Mouse (Mus musculus): ENCODE results near the gene Tm7sf3. TPM values are rescaled to one million over a fixed set of nuclear protein-coding genes. Genes with fewer than 3 reads are reported as not detected.

Tm7sf3 gene
- polyA plus RNA-seq, 1 experiment from 2014 or later, result 58.7 TPM

DNA sequence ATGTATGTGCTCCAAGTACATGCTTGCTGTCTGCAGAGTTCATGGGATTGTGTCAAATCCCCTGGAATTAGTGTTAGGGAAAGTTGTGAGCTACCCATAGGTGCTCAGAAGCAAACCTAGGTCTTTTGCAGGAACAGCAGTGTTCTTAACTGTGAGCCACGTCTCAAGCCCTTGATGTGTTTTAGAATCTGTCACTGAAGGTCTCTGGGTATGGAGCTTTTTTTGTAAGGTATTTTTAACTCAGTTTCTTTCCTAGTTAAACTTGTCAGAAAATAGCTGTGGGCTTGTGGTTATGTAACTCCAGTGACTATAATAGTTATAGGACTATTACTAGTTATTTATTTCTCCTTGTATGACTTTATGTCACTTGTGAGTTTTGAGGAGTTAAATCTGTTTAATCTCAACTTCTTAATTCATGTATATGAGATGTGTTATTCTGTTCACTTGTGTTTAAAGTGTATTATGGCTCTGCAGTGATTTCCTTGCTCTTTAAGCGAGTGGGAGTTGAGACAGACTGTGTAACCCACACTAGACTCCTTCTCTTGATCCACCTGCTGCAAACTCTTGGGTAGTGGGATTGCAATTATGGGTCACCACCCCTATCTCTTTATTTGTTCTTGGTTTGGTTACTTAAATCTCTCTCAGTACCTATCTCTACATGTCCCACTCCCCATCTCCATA lies 59.1 kb downstream of the Tm7sf3 start:
- Histone ChIP-seq H3K4me1 (replicated peaks; ENCODE audit: control insufficient read depth, insufficient read depth, low read length) (no peaks in the 10 kb centered on the region; the same call in 1 of the 2 replicates), H3K9me3 (ENCODE audit: control insufficient read depth) (no peaks in the 10 kb centered on the region)
- no peak for TF ChIP-seq CTCF (IDR thresholded peaks at IDR 0.05; ENCODE audit: low read depth)

DNA sequence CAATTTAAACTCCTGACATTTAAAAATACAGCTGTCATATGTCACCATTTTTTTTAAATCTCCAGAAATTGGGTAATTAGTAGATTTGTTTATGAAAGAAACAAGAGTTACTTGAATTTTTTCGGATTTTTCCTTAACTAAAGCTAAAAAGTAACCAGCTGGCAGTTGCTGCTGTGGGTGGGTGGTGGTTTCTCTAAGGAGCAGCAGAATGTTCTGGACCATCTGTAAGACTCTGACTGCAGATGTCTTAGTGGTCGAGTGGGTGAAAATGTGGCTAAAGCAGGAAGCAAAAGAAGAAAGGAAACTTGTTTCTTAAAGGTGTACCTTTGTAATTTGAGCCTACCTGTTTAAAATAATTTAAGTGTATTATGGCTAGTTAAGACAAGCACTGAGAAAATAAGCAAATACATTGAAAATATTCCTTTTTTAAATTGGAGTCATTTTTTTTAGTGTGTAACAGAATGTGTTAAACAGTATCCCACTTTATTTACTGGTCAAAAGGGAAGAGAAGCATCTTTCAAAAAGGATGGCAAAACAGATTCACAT lies 62.2 kb downstream of the Tm7sf3 start:
- no peak overlapping the region for H3K4me2 ChIP-seq (replicated peaks; ENCODE audit: low read depth)
- no peaks in the 10 kb centered on the region; the same call in 1 of the 2 replicates for H3K4me1 ChIP-seq (replicated peaks; ENCODE audit: control insufficient read depth, insufficient read depth, low read length)
- no peak overlapping the region for H3K4me3 ChIP-seq (ENCODE audit: low read depth, low read length)
- ATAC-seq, result no peak
- H3K36me3 ChIP-seq (ENCODE audit: control insufficient read depth, insufficient read depth), result 0 out of 2 replicates have a peak, but pooled peaks cover 4% of the 10 kb centered on the region
- H3K9ac ChIP-seq (ENCODE audit: low read depth, low read length), result no peak overlapping the region
- H3K27me3 ChIP-seq (replicated peaks; ENCODE audit: control insufficient read depth, insufficient read depth, low read length), result no peaks in the 10 kb centered on the region
- no peak for TF ChIP-seq CTCF (IDR thresholded peaks at IDR 0.05; ENCODE audit: low read depth)
- no peak overlapping the region for H3K27ac ChIP-seq (ENCODE audit: low read depth, low read length)
- WGBS, result 21% methylated on average over 2 of the region's 2 CpGs
- no peaks in the 10 kb centered on the region for H3K9me3 ChIP-seq (ENCODE audit: control insufficient read depth)

More for the DNA sequence above, 59.1 kb downstream of the Tm7sf3 start:
- WGBS, result 73% methylated on average over 2 of the region's 2 CpGs
- no peak for ATAC-seq
- Histone ChIP-seq H3K27ac (ENCODE audit: low read depth, low read length) (no peak overlapping the region), H3K9ac (ENCODE audit: low read depth, low read length) (no peak overlapping the region), H3K4me3 (ENCODE audit: low read depth, low read length) (no peak overlapping the region), H3K36me3 (ENCODE audit: control insufficient read depth, insufficient read depth) (peaks cover 30% of the 10 kb centered on the region), H3K27me3 (replicated peaks; ENCODE audit: control insufficient read depth, insufficient read depth, low read length) (no peaks in the 10 kb centered on the region), H3K4me2 (replicated peaks; ENCODE audit: low read depth) (no peak overlapping the region)

DNA sequence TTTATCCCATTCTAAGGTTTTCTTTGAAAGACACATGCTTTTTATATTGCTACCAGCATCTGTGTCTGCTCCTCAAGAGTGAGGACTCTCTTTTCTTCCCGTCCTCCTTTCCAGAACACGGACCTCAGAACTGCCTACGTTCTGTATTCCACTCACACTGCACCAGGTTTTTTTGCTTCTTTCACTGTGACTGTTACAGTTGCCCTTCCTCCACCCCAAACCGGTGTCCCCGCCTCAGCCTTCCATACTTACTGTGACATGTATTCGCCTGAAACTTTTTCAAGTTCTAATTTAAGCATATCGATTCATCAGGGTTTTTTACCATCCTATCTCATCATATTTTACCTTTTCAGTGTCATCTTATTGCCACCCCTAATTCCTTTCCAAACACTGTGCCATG lies 64.0 kb downstream of the Tm7sf3 start:
- no peaks in the 10 kb centered on the region for H3K9me3 ChIP-seq (ENCODE audit: control insufficient read depth)
- no peaks in the 10 kb centered on the region for H3K36me3 ChIP-seq (ENCODE audit: control insufficient read depth, insufficient read depth)
- no peaks in the 10 kb centered on the region for H3K27me3 ChIP-seq (replicated peaks; ENCODE audit: control insufficient read depth, insufficient read depth, low read length)
- peak overlapping the region; percentile 81 for H3K4me2 ChIP-seq (replicated peaks; ENCODE audit: low read depth)
- 3% methylated on average over 7 of the region's 7 CpGs for WGBS
- no peak for ATAC-seq
- TF ChIP-seq CTCF (IDR thresholded peaks at IDR 0.05; ENCODE audit: low read depth), result no peak
- peak overlapping the region; percentile 92 for H3K4me3 ChIP-seq (ENCODE audit: low read depth, low read length)
- peak overlapping the region; percentile 99 for H3K27ac ChIP-seq (ENCODE audit: low read depth, low read length)
- no peaks in the 10 kb centered on the region; the same call in 1 of the 2 replicates for H3K4me1 ChIP-seq (replicated peaks; ENCODE audit: control insufficient read depth, insufficient read depth, low read length)
- H3K9ac ChIP-seq (ENCODE audit: low read depth, low read length), result peak overlapping the region; percentile 97

DNA sequence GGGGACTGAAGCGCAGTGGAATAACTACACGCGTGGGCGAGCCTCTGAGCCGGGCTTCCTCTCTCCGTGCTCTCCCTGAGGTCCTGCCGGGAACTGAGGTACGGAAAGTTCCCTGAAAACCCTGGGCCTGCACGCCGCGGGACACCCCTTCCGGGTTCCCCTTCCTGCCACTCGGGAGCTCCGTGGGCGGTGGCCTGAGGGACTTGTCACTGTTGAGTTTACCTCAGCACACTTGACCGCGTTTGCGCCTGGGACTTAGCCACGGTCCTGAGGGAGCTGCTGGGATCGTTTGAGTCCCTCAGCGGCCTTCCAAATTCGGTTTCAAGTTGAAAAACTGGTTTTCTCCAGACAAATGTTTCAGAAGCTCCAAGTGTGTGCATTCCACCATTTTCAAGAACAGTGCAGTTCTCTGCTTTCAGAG lies 64.5 kb downstream of the Tm7sf3 start:
- WGBS, result under 1% methylated on average over 22 of the region's 22 CpGs
- peak overlapping the region; percentile 81 for H3K4me2 ChIP-seq (replicated peaks; ENCODE audit: low read depth)

DNA sequence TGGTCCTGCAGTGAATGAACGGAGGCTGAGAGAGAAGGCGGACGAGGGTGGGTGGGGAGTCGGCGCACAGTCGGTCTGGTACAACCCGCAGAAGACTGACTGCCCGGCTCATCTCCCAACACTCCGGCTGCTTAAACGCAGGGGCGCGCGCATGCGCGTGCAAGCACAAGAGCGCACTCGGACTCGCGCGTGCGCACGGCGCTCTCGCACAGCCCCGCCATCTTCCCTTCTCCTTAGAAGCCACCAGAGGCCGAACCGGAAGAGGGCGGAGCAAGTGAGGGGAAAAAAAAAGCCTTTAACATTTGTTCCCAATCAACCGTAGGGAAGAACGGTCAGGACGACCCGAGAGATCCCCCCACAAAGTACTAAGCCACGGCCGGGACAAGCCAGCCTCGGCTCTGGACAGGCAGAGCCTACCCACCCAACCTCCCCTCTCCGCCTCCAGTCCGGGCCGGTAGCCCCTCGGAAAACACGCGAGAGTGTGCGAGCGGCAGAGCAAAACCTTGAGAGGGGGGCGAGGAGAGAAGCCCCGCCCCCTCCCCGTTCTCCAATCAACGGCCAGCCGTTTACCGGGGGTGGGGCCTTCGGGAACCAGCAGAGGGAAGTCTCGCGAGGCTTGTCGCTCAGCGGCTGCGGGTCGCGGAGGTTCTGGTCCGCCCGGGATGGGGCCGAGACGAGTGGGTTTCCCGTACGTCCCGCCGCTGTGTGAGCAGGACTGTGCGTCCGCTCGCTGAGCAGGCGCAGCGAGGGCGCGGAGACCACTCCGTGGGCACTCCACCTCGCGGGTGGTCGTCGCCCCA lies 65.1 kb downstream of the Tm7sf3 start, which contains the start of gene Ints13:
Gene Ints13 (minus strand): TSS at position 526 of the 800 bp plus-strand sequence.
- Histone ChIP-seq H3K27ac (ENCODE audit: low read depth, low read length) (peak within 1 kb of the TSS; percentile 99), H3K4me1 (replicated peaks; ENCODE audit: control insufficient read depth, insufficient read depth, low read length) (no peaks in the 10 kb centered on the region; the same call in 1 of the 2 replicates), H3K4me3 (ENCODE audit: low read depth, low read length) (peak within 1 kb of the TSS; percentile 92), H3K27me3 (replicated peaks; ENCODE audit: control insufficient read depth, insufficient read depth, low read length) (no peaks in the 10 kb centered on the region), H3K9me3 (ENCODE audit: control insufficient read depth) (no peaks in the 10 kb centered on the region), H3K9ac (ENCODE audit: low read depth, low read length) (peak within 1 kb of the TSS; percentile 97), H3K36me3 (ENCODE audit: control insufficient read depth, insufficient read depth) (no peaks in the 10 kb centered on the region), H3K4me2 (replicated peaks; ENCODE audit: low read depth) (peak within 1 kb of the TSS; percentile 81)
- no peak; the same call in 1 of the 2 replicates for TF ChIP-seq CTCF (IDR thresholded peaks at IDR 0.05; ENCODE audit: low read depth)
- peak; percentile 98 for ATAC-seq
- WGBS, result under 1% methylated on average over 77 of the region's 77 CpGs

More for the DNA sequence above, 64.5 kb downstream of the Tm7sf3 start:
- no peak for TF ChIP-seq CTCF (IDR thresholded peaks at IDR 0.05; ENCODE audit: low read depth)
- Histone ChIP-seq H3K9ac (ENCODE audit: low read depth, low read length) (peak overlapping the region; percentile 97), H3K4me1 (replicated peaks; ENCODE audit: control insufficient read depth, insufficient read depth, low read length) (no peaks in the 10 kb centered on the region; the same call in 1 of the 2 replicates), H3K36me3 (ENCODE audit: control insufficient read depth, insufficient read depth) (no peaks in the 10 kb centered on the region), H3K9me3 (ENCODE audit: control insufficient read depth) (no peaks in the 10 kb centered on the region), H3K4me3 (ENCODE audit: low read depth, low read length) (peak overlapping the region; percentile 92), H3K27ac (ENCODE audit: low read depth, low read length) (peak overlapping the region; percentile 99), H3K27me3 (replicated peaks; ENCODE audit: control insufficient read depth, insufficient read depth, low read length) (no peaks in the 10 kb centered on the region)
- ATAC-seq, result peak; percentile 68

DNA sequence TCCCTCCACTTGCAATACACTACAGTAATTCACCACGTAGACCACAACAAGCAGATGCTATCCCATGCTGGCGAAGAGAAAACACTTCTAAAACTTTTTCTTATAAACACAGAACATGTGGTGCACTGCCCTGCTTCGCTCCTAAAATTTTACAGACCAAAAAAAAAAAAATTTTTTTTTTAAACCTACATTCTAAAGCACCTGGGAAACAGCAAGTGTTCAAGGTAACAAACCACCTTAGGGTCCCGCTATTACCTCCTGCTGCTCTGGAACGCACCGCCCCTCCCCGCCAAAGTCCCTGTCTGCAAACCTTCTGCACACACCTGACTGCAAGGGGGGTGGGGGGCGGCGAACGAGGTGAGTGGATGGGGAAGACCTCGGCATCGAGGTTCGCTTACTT lies 65.7 kb downstream of the Tm7sf3 start, which contains the start of gene Fgfr1op2:
Gene Fgfr1op2 (plus strand): TSS at position 301 of the 400 bp plus-strand sequence.
- peak; percentile 7; the same call in 1 of the 2 replicates for ATAC-seq
- H3K4me3 ChIP-seq (ENCODE audit: low read depth, low read length), result peak within 1 kb of the TSS; percentile 92
- no peaks in the 10 kb centered on the region for H3K36me3 ChIP-seq (ENCODE audit: control insufficient read depth, insufficient read depth)
- TF ChIP-seq CTCF (IDR thresholded peaks at IDR 0.05; ENCODE audit: low read depth), result no peak
- H3K27me3 ChIP-seq (replicated peaks; ENCODE audit: control insufficient read depth, insufficient read depth, low read length), result no peaks in the 10 kb centered on the region
- H3K27ac ChIP-seq (ENCODE audit: low read depth, low read length), result peak within 1 kb of the TSS; percentile 99
- H3K9ac ChIP-seq (ENCODE audit: low read depth, low read length), result peak within 1 kb of the TSS; percentile 97
- H3K4me1 ChIP-seq (replicated peaks; ENCODE audit: control insufficient read depth, insufficient read depth, low read length), result no peaks in the 10 kb centered on the region; the same call in 1 of the 2 replicates
- peak within 1 kb of the TSS; percentile 81 for H3K4me2 ChIP-seq (replicated peaks; ENCODE audit: low read depth)
- no peaks in the 10 kb centered on the region for H3K9me3 ChIP-seq (ENCODE audit: control insufficient read depth)
- 1% methylated on average over 13 of the region's 13 CpGs for WGBS

All from intestine, postnatal 0 days (tissue).